Mouse (Mus musculus): Measurements from ENCODE around the gene Anks1b. TPM values are rescaled to one million over a fixed set of nuclear protein-coding genes. Genes with fewer than 3 reads are reported as not detected.

The Anks1b gene
- polyA plus RNA-seq, 1 experiment from 2014 or later: 46.0 TPM

DNA sequence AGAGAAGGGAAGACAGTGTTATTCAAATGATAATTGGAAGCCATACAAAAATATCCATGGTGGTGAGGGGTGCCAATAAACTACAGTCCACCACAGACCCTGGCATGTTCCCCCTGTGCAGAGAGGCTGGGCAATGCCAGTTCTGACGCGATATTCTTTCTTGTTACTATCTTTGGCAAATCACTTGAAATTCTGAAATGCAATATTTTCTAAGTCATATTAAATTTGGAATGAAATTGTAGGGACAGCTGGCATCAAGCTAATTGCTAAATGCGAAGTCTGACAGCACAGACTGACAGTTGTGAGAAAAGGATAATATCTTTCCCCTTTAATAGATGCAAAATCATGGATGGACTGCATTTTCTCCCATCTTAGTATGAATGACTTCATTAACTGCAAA is 103.3 kb downstream of the Anks1b start:
- Histone ChIP-seq H3K36me3 (no peaks in the 10 kb centered on the region), H3K27ac (no peak overlapping the region)
- 93% methylated on average over 3 of the region's 3 CpGs for WGBS

GRCm38 (mm10) chr10:89994171-89994570 is 120.9 kb downstream of the Anks1b start:
- Histone ChIP-seq H3K36me3 (no peaks in the 10 kb centered on the region), H3K27me3 (no peaks in the 10 kb centered on the region), H3K27ac (no peak overlapping the region), H3K4me3 (replicated peaks) (no peak overlapping the region), H3K9me3 (no peaks in the 10 kb centered on the region), H3K9ac (replicated peaks) (no peak overlapping the region), H3K4me1 (replicated peaks) (peaks cover 11% of the 10 kb centered on the region; the same call in 1 of the 2 replicates), H3K4me2 (replicated peaks) (no peak overlapping the region)
- 89% methylated on average over 5 of the region's 5 CpGs for whole genome bisulfite sequencing
- no peak for ATAC-seq

More for the DNA sequence above, 103.3 kb downstream of the Anks1b start:
- no peak for ATAC-seq
- Histone ChIP-seq H3K9me3 (no peaks in the 10 kb centered on the region), H3K27me3 (no peaks in the 10 kb centered on the region), H3K9ac (replicated peaks) (no peak overlapping the region), H3K4me1 (replicated peaks) (no peaks in the 10 kb centered on the region), H3K4me2 (replicated peaks) (no peak overlapping the region), H3K4me3 (replicated peaks) (no peak overlapping the region)

- WGBS: 57% methylated on average over 6 of the region's 6 CpGs
- H3K9me3 ChIP-seq: no peaks in the 10 kb centered on the region
- no peaks in the 10 kb centered on the region for H3K27me3 ChIP-seq
- H3K36me3 ChIP-seq: no peaks in the 10 kb centered on the region
- no peak overlapping the region for H3K27ac ChIP-seq
- no peak overlapping the region for H3K9ac ChIP-seq (replicated peaks)
- H3K4me3 ChIP-seq (replicated peaks): no peak overlapping the region
- peaks cover 11% of the 10 kb centered on the region; the same call in 1 of the 2 replicates for H3K4me1 ChIP-seq (replicated peaks)
- ATAC-seq: no peak
- no peak overlapping the region for H3K4me2 ChIP-seq (replicated peaks)
These were observed 122.5 kb downstream of the Anks1b start for GRCm38 (mm10) chr10:89995621-89996428.

DNA sequence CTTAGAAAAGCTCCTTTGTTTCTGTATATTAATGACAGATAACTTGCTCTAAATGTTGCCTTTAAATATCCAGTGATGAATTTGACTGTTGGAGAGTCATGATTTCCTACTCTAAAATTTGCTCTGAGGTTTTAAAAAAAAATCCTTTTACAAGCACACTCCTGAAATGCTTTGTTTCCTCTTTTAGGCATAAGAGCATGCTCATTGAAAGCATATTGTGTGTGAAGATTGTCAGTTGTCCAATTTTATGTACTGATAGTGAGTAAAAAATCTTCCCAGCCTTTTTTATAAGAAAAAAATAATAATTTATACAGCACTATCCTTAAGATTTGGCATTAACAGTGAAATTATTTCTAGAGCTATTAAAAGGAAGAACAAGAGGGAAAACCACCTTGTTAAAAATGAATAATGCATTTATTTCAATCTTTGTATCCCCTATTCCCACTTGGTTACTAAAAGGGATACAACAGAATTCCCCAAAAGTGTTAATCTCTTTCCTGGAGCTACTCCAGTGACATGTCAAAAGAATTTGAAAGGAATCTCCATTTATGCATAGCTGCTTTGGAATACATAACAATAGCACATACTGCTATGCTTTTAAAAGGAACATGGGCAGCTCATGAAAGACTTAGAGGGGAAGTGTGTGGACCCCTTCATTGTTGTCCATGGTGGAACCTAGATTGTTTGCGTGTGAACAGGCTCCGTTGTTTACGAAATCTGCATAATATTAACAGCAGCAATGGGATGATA is 130.8 kb downstream of the Anks1b start:
- Histone ChIP-seq H3K9me3 (no peaks in the 10 kb centered on the region), H3K27me3 (no peaks in the 10 kb centered on the region), H3K27ac (peak overlapping the region; percentile 57), H3K9ac (replicated peaks) (no peak overlapping the region), H3K4me3 (replicated peaks) (no peak overlapping the region), H3K4me2 (replicated peaks) (no peak overlapping the region), H3K4me1 (replicated peaks) (peaks cover 5% of the 10 kb centered on the region), H3K36me3 (no peaks in the 10 kb centered on the region)
- ATAC-seq: no peak
- 42% methylated on average over 3 of the region's 3 CpGs for WGBS

DNA sequence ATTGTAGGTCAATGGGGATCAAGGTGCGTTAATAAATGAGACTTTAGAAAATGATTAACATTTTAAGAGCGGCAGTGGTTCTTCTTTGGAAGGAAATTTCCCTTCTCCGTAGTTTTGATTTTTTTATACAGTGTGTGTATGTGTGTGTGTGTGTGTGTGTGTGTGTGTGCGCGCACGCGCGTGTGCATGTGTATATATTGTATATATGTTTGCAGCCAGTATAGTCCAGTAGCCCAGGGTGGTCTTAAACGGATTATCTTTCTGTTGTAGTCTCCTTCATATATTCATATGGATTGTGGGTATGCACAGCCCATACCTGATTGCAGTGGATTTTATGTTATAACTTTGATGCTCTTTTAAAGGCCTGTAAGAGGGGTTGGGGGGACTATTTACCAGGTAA is 131.6 kb downstream of the Anks1b start:
- no peak overlapping the region for H3K9ac ChIP-seq (replicated peaks)
- H3K36me3 ChIP-seq: no peaks in the 10 kb centered on the region
- peaks cover 5% of the 10 kb centered on the region for H3K4me1 ChIP-seq (replicated peaks)
- H3K4me3 ChIP-seq (replicated peaks): no peak overlapping the region
- H3K4me2 ChIP-seq (replicated peaks): no peak overlapping the region
- 83% methylated on average over 9 of the region's 9 CpGs for WGBS
- H3K9me3 ChIP-seq: no peaks in the 10 kb centered on the region
- no peaks in the 10 kb centered on the region for H3K27me3 ChIP-seq
- H3K27ac ChIP-seq: peak overlapping the region; percentile 57; the same call in 1 of the 2 replicates
- 0 out of 2 replicates have a peak, but pooled peaks have one; percentile 53 for ATAC-seq

GRCm38 (mm10) chr10:90033037-90033436 is 159.7 kb downstream of the Anks1b start:
- no peak for ATAC-seq
- no peaks in the 10 kb centered on the region for H3K27me3 ChIP-seq

GRCm38 (mm10) chr10:90043287-90043686 is 170.0 kb downstream of the Anks1b start:
- 0 out of 2 replicates have a peak, but pooled peaks have one; percentile 48 for ATAC-seq

More at GRCm38 (mm10) chr10:90033037-90033436, 159.7 kb downstream of the Anks1b start:
- Histone ChIP-seq H3K9me3 (no peaks in the 10 kb centered on the region), H3K9ac (replicated peaks) (no peak overlapping the region), H3K4me1 (replicated peaks) (no peaks in the 10 kb centered on the region), H3K36me3 (no peaks in the 10 kb centered on the region), H3K4me2 (replicated peaks) (no peak overlapping the region), H3K27ac (no peak overlapping the region), H3K4me3 (replicated peaks) (no peak overlapping the region)
- WGBS: 86% methylated on average over 14 of the region's 14 CpGs

GRCm38 (mm10) chr10:90043773-90044172 is 170.5 kb downstream of the Anks1b start:
- Histone ChIP-seq H3K9me3 (no peaks in the 10 kb centered on the region), H3K9ac (replicated peaks) (no peak overlapping the region), H3K27ac (no peak overlapping the region), H3K4me1 (replicated peaks) (no peaks in the 10 kb centered on the region), H3K27me3 (no peaks in the 10 kb centered on the region), H3K4me3 (replicated peaks) (no peak overlapping the region), H3K36me3 (no peaks in the 10 kb centered on the region), H3K4me2 (replicated peaks) (no peak overlapping the region)
- 59% methylated on average over 2 of the region's 2 CpGs for WGBS
- no peak for ATAC-seq

More at GRCm38 (mm10) chr10:90043287-90043686, 170.0 kb downstream of the Anks1b start:
- WGBS: 36% methylated on average over 5 of the region's 5 CpGs
- Histone ChIP-seq H3K27ac (no peak overlapping the region), H3K9ac (replicated peaks) (no peak overlapping the region), H3K4me2 (replicated peaks) (no peak overlapping the region), H3K4me1 (replicated peaks) (no peaks in the 10 kb centered on the region), H3K27me3 (no peaks in the 10 kb centered on the region), H3K4me3 (replicated peaks) (no peak overlapping the region), H3K36me3 (no peaks in the 10 kb centered on the region), H3K9me3 (no peaks in the 10 kb centered on the region)

GRCm38 (mm10) chr10:90044229-90044628 is 170.9 kb downstream of the Anks1b start:
- Histone ChIP-seq H3K9ac (replicated peaks) (no peak overlapping the region), H3K4me3 (replicated peaks) (no peak overlapping the region), H3K4me2 (replicated peaks) (no peak overlapping the region), H3K27ac (no peak overlapping the region), H3K27me3 (no peaks in the 10 kb centered on the region), H3K4me1 (replicated peaks) (no peaks in the 10 kb centered on the region), H3K36me3 (no peaks in the 10 kb centered on the region), H3K9me3 (no peaks in the 10 kb centered on the region)
- ATAC-seq: peak; percentile 60; the same call in 1 of the 2 replicates
- 95% methylated on average over 8 of the region's 8 CpGs for WGBS

GRCm38 (mm10) chr10:90068651-90069050 is 195.3 kb downstream of the Anks1b start:
- WGBS: 71% methylated on average over 4 of the region's 4 CpGs
- Histone ChIP-seq H3K4me3 (replicated peaks) (no peak overlapping the region), H3K9me3 (no peaks in the 10 kb centered on the region), H3K27me3 (no peaks in the 10 kb centered on the region), H3K36me3 (no peaks in the 10 kb centered on the region), H3K9ac (replicated peaks) (no peak overlapping the region), H3K27ac (no peak overlapping the region), H3K4me2 (replicated peaks) (no peak overlapping the region), H3K4me1 (replicated peaks) (no peaks in the 10 kb centered on the region)
- no peak for ATAC-seq

GRCm38 (mm10) chr10:90077930-90078329 is 204.6 kb downstream of the Anks1b start:
- no peak overlapping the region for H3K4me3 ChIP-seq (replicated peaks)
- WGBS: 85% methylated on average over 9 of the region's 9 CpGs
- no peak overlapping the region for H3K4me2 ChIP-seq (replicated peaks)
- no peak overlapping the region for H3K27ac ChIP-seq
- H3K27me3 ChIP-seq: peaks cover 3% of the 10 kb centered on the region; the same call in 1 of the 2 replicates
- no peaks in the 10 kb centered on the region for H3K9me3 ChIP-seq
- no peak for ATAC-seq
- H3K4me1 ChIP-seq (replicated peaks): no peaks in the 10 kb centered on the region
- no peaks in the 10 kb centered on the region for H3K36me3 ChIP-seq
- H3K9ac ChIP-seq (replicated peaks): no peak overlapping the region

DNA sequence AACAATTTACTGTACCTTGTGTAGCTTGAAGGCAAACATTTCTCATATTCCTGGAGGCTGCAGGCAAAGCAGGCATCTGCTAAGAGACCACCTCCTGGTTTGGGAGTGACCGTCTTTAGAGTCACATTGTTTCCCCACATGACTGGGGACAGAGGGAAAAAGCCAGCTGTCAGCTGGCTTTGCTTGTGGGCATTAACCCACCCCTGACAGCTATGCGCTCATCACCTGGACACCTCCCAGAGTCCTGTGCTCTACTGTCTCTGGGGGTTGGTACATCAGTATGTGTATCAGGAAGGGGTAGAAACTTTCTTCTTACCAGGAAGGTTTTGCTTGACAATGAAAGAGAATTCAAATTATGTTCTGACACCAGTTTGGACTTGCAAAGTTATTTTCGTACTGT is 207.8 kb downstream of the Anks1b start:
- WGBS: 47% methylated on average over 3 of the region's 3 CpGs

More for the DNA sequence above, 207.8 kb downstream of the Anks1b start:
- Histone ChIP-seq H3K4me2 (replicated peaks) (no peak overlapping the region), H3K9ac (replicated peaks) (no peak overlapping the region), H3K9me3 (no peaks in the 10 kb centered on the region), H3K4me1 (replicated peaks) (no peaks in the 10 kb centered on the region), H3K36me3 (no peaks in the 10 kb centered on the region), H3K27ac (no peak overlapping the region), H3K4me3 (replicated peaks) (no peak overlapping the region), H3K27me3 (peaks cover 3% of the 10 kb centered on the region; the same call in 1 of the 2 replicates)
- ATAC-seq: no peak
